Comparison of ENCODE assay signal across 8 mouse cellular contexts in genomic region chr14:47472743-47473546, GRCm38 (mm10). TPM values are rescaled to one million over a fixed set of nuclear protein-coding genes. Genes with fewer than 3 reads are reported as not detected.
A peak's percentile ranks its signal among the peaks of the same experiment; 100 is the strongest.
DNase-seq lines count a peak whose midpoint lies in the region; ATAC-seq lines count a peak whose summit lies in the region.

No protein-coding gene starts in this region.

- 3% methylated on average over 58 of the region's 69 CpGs for WGBS in hindbrain, embryonic 14.5 days

- no peaks in the 10 kb centered on the region for H3K27me3 ChIP-seq in hindbrain, embryonic 14.5 days (ENCODE audit: control insufficient read depth, insufficient read depth, low read length)

- DNase-seq in frontal cortex, adult 2 months (ENCODE audit: extremely low spot score in 1 of 2, low spot score in 1 of 2), result no peak
- DNase-seq in cerebellum, postnatal 10 days, result peak; percentile 82 to 85
- peak; percentile 51 to 57 for DNase-seq in frontal cortex, postnatal 36 days (ENCODE audit: low spot score in 2 of 2)
- peak; percentile 62 for DNase-seq in hindbrain, embryonic 14.5 days (ENCODE audit: low spot score)
- peak; percentile 57 to 71 for DNase-seq in left cerebral cortex, postnatal 25 days (ENCODE audit: low spot score in 2 of 2)
- peak; percentile 73 for DNase-seq in mesoderm, embryonic 11.5 days (ENCODE audit: low read depth, low spot score)
- DNase-seq in skeletal muscle tissue, adult 2 months (ENCODE audit: low read depth, low spot score), result peak; percentile 19

- no peaks in the 10 kb centered on the region for H3K9me3 ChIP-seq in hindbrain, embryonic 14.5 days (ENCODE audit: control insufficient read depth, low read length)

- no peaks in the 10 kb centered on the region for H3K36me3 ChIP-seq in hindbrain, embryonic 14.5 days (replicated peaks; ENCODE audit: control insufficient read depth, insufficient read depth)

- peak overlapping the region; percentile 69 for H3K4me2 ChIP-seq in hindbrain, embryonic 14.5 days (replicated peaks)

- H3K4me1 ChIP-seq in hindbrain, embryonic 14.5 days (replicated peaks; ENCODE audit: control insufficient read depth, insufficient read depth, low read length), result peaks cover 11% of the 10 kb centered on the region

- peak overlapping the region; percentile 87 for H3K27ac ChIP-seq in hindbrain, embryonic 14.5 days

- H3K9ac ChIP-seq in hindbrain, embryonic 14.5 days, result peak overlapping the region; percentile 91

- H3K4me3 ChIP-seq in hindbrain, embryonic 14.5 days (replicated peaks; ENCODE audit: low read length), result peak overlapping the region; percentile 94

- intact Hi-C loops in left cerebral cortex, postnatal 25 days (cut with DNase I), result loop anchor here (2.0 to 5.0 kb wide), 2 partner anchors 34 to 60 kb away; no protein-coding TSS in a partner anchor

- peak; percentile 36 for ATAC-seq in frontal cortex, adult (ENCODE audit: low TSS enrichment)
- ATAC-seq in hindbrain, embryonic 14.5 days (ENCODE audit: low FRiP score), result peak; percentile 68; the same call in 1 of the 2 replicates

RNA-seq across cellular contexts. Expression of gene Fbxo34, which starts 22.7 kb away (rescaled TPM):
- 46.4 and 53.0 TPM in 2 replicates for polyA plus RNA-seq in frontal cortex, adult 2 months (2012; rRNA removed)
- polyA plus RNA-seq in hindbrain, embryonic 14.5 days (2014; fragmentation: Nextera tagmentation; extraction: Ambion mirVana), result 35.1 and 35.3 TPM in 2 replicates
- total RNA-seq in left cerebral cortex, postnatal 25 days (2021), result 100 to 1,000 TPM in 1 of 2 experiments, 10 to 100 TPM in 1; 97.0 to 104 TPM

RNA-seq across cellular contexts. Expression of gene Dlgap5, which starts 54.7 kb away (rescaled TPM):
- 0.61 and 0.76 TPM in 2 replicates for polyA plus RNA-seq in frontal cortex, adult 2 months (2012; rRNA removed)
- polyA plus RNA-seq in hindbrain, embryonic 14.5 days (2014; fragmentation: Nextera tagmentation; extraction: Ambion mirVana), result 6.3 and 7.6 TPM in 2 replicates
- under 1 TPM in 1 of 2 experiments, not detected in 1; 0.25 TPM for total RNA-seq in left cerebral cortex, postnatal 25 days (2021)

Comparison
In these comparisons a context has a peak if more than half of its experiments do, and no peak if none do; other contexts are left out.
1. DNase-seq: peak in cerebellum, postnatal 10 days (2 of 2), frontal cortex, postnatal 36 days (2 of 2), hindbrain, embryonic 14.5 days (single experiment), left cerebral cortex, postnatal 25 days (2 of 2), mesoderm, embryonic 11.5 days (single experiment) and skeletal muscle tissue, adult 2 months (single experiment); none in frontal cortex, adult 2 months (0 of 2).